Mouse (Mus musculus): Measurements from ENCODE around the gene Glp2r.

The Glp2r gene

GRCm38 (mm10) chr11:67728726-67729125 lies 42.2 kb downstream of the Glp2r start:
- DNase-seq (ENCODE audit: low spot score in 2 of 2): no peak

GRCm38 (mm10) chr11:67727095-67727494 lies 43.9 kb downstream of the Glp2r start:
- DNase-seq (ENCODE audit: low spot score in 2 of 2): no peak

- no peak for DNase-seq (ENCODE audit: low spot score in 2 of 2)
Measured at GRCm38 (mm10) chr11:67723231-67724013, 47.5 kb downstream of the Glp2r start.

- no peak for DNase-seq (ENCODE audit: low spot score in 2 of 2)
Measured at GRCm38 (mm10) chr11:67722399-67723156, 48.4 kb downstream of the Glp2r start.

- DNase-seq (ENCODE audit: low spot score in 2 of 2): no peak
Measured at GRCm38 (mm10) chr11:67721485-67721884, 49.5 kb downstream of the Glp2r start.

- no peak for DNase-seq (ENCODE audit: low spot score in 2 of 2)
Measured at GRCm38 (mm10) chr11:67715382-67715781, 55.6 kb downstream of the Glp2r start.

- no peak for DNase-seq (ENCODE audit: low spot score in 2 of 2)
Measured at GRCm38 (mm10) chr11:67712976-67713375, 58.0 kb downstream of the Glp2r start.

- DNase-seq (ENCODE audit: low spot score in 2 of 2): no peak
Measured at GRCm38 (mm10) chr11:67694703-67695376, 76.1 kb downstream of the Glp2r start, which contains the start of gene Rcvrn. Rcvrn (plus strand) TSS chr11:67695326.

- no peak for DNase-seq (ENCODE audit: low spot score in 2 of 2)
Measured at GRCm38 (mm10) chr11:67686109-67686508, 84.8 kb downstream of the Glp2r start.

GRCm38 (mm10) chr11:67681871-67682270 lies 89.1 kb downstream of the Glp2r start:
- no peak for DNase-seq (ENCODE audit: low spot score in 2 of 2)

GRCm38 (mm10) chr11:67679930-67680329 lies 91.0 kb downstream of the Glp2r start:
- DNase-seq (ENCODE audit: low spot score in 2 of 2): no peak

- no peak for DNase-seq (ENCODE audit: low spot score in 2 of 2)
Measured at GRCm38 (mm10) chr11:67679300-67679699, 91.7 kb downstream of the Glp2r start.

- DNase-seq (ENCODE audit: low spot score in 2 of 2): peak in 1 of 2 experiments; percentile 29
Measured at GRCm38 (mm10) chr11:67675562-67676540, 95.1 kb downstream of the Glp2r start.

- no peak for DNase-seq (ENCODE audit: low spot score in 2 of 2)
Measured at GRCm38 (mm10) chr11:67672140-67672539, 98.8 kb downstream of the Glp2r start.

GRCm38 (mm10) chr11:67670031-67670430 lies 100.9 kb downstream of the Glp2r start:
- DNase-seq (ENCODE audit: low spot score in 2 of 2): no peak

- no peak for DNase-seq (ENCODE audit: low spot score in 2 of 2)
Measured at GRCm38 (mm10) chr11:67668460-67669007, 102.4 kb downstream of the Glp2r start.

GRCm38 (mm10) chr11:67667531-67668332 lies 103.2 kb downstream of the Glp2r start:
- DNase-seq (ENCODE audit: low spot score in 2 of 2): no peak

- no peak for DNase-seq (ENCODE audit: low spot score in 2 of 2)
Measured at GRCm38 (mm10) chr11:67666129-67666528, 104.8 kb downstream of the Glp2r start.

GRCm38 (mm10) chr11:67664918-67665317 lies 106.0 kb downstream of the Glp2r start:
- no peak for DNase-seq (ENCODE audit: low spot score in 2 of 2)

- no peak for DNase-seq (ENCODE audit: low spot score in 2 of 2)
Measured at GRCm38 (mm10) chr11:67664261-67664660, 106.7 kb downstream of the Glp2r start.

Data from spleen, postnatal 10 days (tissue).